Mouse (Mus musculus) liver, embryonic 11.5 days (tissue): ENCODE results near the gene Ddc. TPM values are rescaled to one million over a fixed set of nuclear protein-coding genes. Genes with fewer than 3 reads are reported as not detected.

Experiments
- ATAC-seq: fragments of 200-750 bp; cut with Nextera tagmentation; replicated peaks from 2 replicates; pipeline ENCODE4 v1.8.0; 2017; ENCODE audit warnings: moderate number of reproducible peaks, mild to moderate bottlenecking, moderate TSS enrichment, moderate library complexity; ENCODE audit not compliant: low FRiP score
- DNase-seq: peaks from one replicate; pipeline ENCODE4 v3.0.0-alpha.2; 2017; ENCODE audit warnings: low spot score
- H3K27ac ChIP-seq: fragments of 300-500 bp; sonication (generic); 2 replicates; pipeline ENCODE4 v1.5.1; 2014; ENCODE audit warnings: mild to moderate bottlenecking, low read depth, low read length, control low read depth
- H3K27me3 ChIP-seq: fragments of 300-500 bp; sonication (generic); replicated peaks from 2 replicates; pipeline ENCODE4 v1.6.1; 2014; ENCODE audit warnings: low read length, mixed read lengths; ENCODE audit not compliant: control insufficient read depth, insufficient read depth
- H3K36me3 ChIP-seq: fragments of 300-500 bp; sonication (generic); 2 replicates; pipeline ENCODE4 v1.6.1; 2014; ENCODE audit warnings: mild to moderate bottlenecking, low read length, moderate library complexity, mixed read lengths; ENCODE audit not compliant: control insufficient read depth, insufficient read depth
- H3K4me1 ChIP-seq: fragments of 300-500 bp; sonication (generic); replicated peaks from 2 replicates; pipeline ENCODE4 v1.6.1; 2014; ENCODE audit warnings: low read length, mixed read lengths; ENCODE audit not compliant: control insufficient read depth, insufficient read depth
- H3K4me2 ChIP-seq: fragments of 300-500 bp; sonication (generic); 2 replicates; pipeline ENCODE4 v1.6.1; 2014; ENCODE audit warnings: mild to moderate bottlenecking, control low read depth, moderate library complexity
- H3K4me3 ChIP-seq: fragments of 300-500 bp; sonication (generic); 2 replicates; pipeline ENCODE4 v1.5.1; 2014; ENCODE audit warnings: low read depth, low read length, control low read depth
- H3K9ac ChIP-seq: fragments of 300-500 bp; sonication (generic); 2 replicates; pipeline ENCODE4 v1.6.1; 2014; ENCODE audit warnings: low read depth, low read length, control low read depth
- H3K9me3 ChIP-seq: fragments of 300-500 bp; sonication (generic); 2 replicates; pipeline ENCODE4 v1.6.1; 2016; ENCODE audit warnings: low read length, inconsistent platforms, mixed read lengths; ENCODE audit not compliant: control insufficient read depth
- WGBS: fragments of 180-500 bp; shearing (Covaris S2); extraction: QIAGEN DNeasy Blood & Tissue Kit; methylation state at CpG from one replicate; pipeline ENCODE4 v1.1.7; 2014; 5-methylcytosine and 5-hydroxymethylcytosine counted together
- polyA plus RNA-seq: library from polyadenylated mRNA; unstranded; fragments of >200 nt; fragmentation: Nextera tagmentation; extraction: Ambion mirVana; gene quantifications from 2 replicates; pipeline ENCODE4 v1.2.1, GENCODE M21; 2014

Ddc gene
- polyA plus RNA-seq, 1 experiment from 2014 or later: 17.2 TPM

GRCm38 (mm10) chr11:11849513-11850311, 48.2 kb downstream of the Ddc start:
- Histone ChIP-seq H3K4me2 (no peak overlapping the region), H3K9ac (no peak overlapping the region), H3K27ac (no peak overlapping the region), H3K9me3 (no peaks in the 10 kb centered on the region), H3K4me3 (no peak overlapping the region), H3K4me1 (peaks cover 14% of the 10 kb centered on the region), H3K36me3 (no peaks in the 10 kb centered on the region), H3K27me3 (no peaks in the 10 kb centered on the region)
- ATAC-seq (no peak), DNase-seq (peak; percentile 15)
- 54% methylated on average over 13 of the region's 13 CpGs for WGBS

DNA sequence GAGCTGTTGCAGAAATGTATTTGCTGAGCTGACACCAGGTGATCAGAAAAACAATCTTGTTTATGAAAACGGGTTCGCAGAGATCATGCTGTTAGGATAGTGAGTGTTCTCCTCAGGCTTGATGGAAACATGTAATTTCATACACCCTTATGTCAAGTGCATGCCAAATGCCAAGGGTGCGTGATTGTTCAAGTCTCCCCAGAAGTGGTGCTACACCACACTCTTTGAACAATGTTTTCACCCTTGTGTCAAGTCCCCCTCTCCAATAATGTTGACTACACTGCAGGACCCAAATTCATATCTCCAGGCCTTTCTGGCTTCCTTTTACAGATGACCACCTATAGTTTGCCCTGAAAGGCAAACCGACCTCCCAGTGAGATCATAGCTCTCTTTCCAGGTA, 49.5 kb downstream of the Ddc start:
- 89% methylated on average over 4 of the region's 4 CpGs for WGBS
- Histone ChIP-seq H3K9me3 (no peaks in the 10 kb centered on the region), H3K4me1 (peaks cover 14% of the 10 kb centered on the region), H3K27me3 (no peaks in the 10 kb centered on the region), H3K36me3 (no peaks in the 10 kb centered on the region), H3K4me3 (no peak overlapping the region), H3K9ac (no peak overlapping the region), H3K4me2 (no peak overlapping the region), H3K27ac (no peak overlapping the region)
- no peak for ATAC-seq
- DNase-seq: peak; percentile 18

DNA sequence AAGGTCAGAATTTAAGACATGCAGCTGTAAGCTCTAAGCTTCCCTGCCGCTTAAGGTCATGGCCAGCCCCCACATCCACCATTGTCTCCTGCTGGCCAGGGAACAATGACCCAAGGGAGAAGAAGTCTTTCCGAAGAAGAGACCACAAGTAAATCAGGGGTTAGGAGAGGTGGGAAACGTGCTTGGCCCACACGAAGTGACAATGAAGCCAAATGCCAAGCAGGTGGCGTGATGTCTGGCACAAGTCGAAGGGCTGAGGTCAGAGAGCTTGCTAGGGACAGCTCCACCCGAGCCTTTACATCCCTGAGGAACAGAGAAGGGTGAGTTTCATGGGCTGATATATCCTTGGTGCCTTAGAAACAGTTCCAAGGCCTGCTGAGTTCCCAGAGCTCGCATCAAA, 52.9 kb downstream of the Ddc start:
- WGBS: 72% methylated on average over 8 of the region's 8 CpGs
- H3K27ac ChIP-seq: no peak overlapping the region

DNA sequence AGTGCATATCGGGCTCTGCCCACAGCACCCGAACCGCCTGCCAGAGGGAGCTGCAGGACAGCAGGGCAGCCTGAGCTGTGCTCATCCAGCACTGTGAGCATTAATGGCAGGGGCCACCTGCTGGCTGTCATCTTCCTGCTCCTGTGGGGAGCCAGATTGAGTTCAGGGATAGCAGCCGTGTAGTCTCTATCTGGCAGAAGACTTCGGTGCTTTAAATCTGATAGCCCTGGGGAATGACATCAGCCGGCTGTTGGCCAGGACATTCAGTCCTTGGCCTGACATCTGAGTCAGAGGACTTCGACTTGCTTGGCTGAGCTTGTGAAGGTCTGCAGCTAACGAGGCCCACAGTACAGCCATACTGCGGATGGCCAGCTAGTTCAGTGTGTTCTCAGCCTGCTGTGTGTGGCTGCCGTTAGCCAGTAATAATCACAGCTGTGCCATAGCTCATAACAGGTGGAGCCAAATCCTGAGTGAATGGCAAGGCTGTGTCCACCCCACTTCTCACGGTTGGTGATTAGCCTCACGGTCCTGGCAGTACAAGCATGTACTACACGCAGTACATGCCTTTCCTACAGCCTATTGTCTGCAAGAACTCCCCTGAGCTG, 53.5 kb downstream of the Ddc start:
- Histone ChIP-seq H3K27ac (no peak overlapping the region), H3K4me2 (no peak overlapping the region), H3K36me3 (no peaks in the 10 kb centered on the region), H3K4me3 (no peak overlapping the region), H3K9me3 (no peaks in the 10 kb centered on the region), H3K4me1 (peaks cover 28% of the 10 kb centered on the region), H3K9ac (no peak overlapping the region), H3K27me3 (no peaks in the 10 kb centered on the region)
- 64% methylated on average over 13 of the region's 13 CpGs for WGBS
- DNase-seq (peak; percentile 30), ATAC-seq (peak; percentile 43)

More for the DNA sequence above, 52.9 kb downstream of the Ddc start:
- ATAC-seq (no peak), DNase-seq (peak; percentile 24)
- H3K9me3 ChIP-seq: no peaks in the 10 kb centered on the region
- H3K36me3 ChIP-seq: no peaks in the 10 kb centered on the region
- H3K4me2 ChIP-seq: no peak overlapping the region
- peaks cover 25% of the 10 kb centered on the region for H3K4me1 ChIP-seq
- H3K4me3 ChIP-seq: no peak overlapping the region
- no peak overlapping the region for H3K9ac ChIP-seq
- no peaks in the 10 kb centered on the region for H3K27me3 ChIP-seq

DNA sequence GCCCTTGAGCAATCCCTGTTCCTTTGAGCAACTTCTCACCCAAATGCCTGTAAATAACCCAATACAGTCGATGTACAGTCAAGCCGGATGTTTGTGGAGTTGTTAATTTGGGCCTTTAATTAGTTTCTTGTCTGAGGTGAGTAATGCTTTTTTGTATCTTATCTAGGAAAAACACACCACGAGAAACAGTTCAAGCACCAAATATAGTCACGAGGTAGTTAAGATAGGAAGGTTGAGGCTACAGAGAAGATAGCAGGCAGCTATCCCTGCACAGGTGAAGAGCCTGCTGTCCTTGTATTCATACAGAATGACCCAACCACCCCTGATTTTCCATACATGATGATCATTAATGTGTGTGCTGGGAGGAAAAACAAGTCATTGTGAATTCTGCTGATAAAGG, 56.4 kb downstream of the Ddc start:
- 27% methylated on average over 4 of the region's 4 CpGs for WGBS
- DNase-seq (no peak), ATAC-seq (peak; percentile 74)
- H3K4me3 ChIP-seq: no peak overlapping the region
- no peaks in the 10 kb centered on the region for H3K9me3 ChIP-seq
- peak overlapping the region; percentile 16; the same call in 1 of the 2 replicates for H3K27ac ChIP-seq
- peak overlapping the region; percentile 1; the same call in 1 of the 2 replicates for H3K4me2 ChIP-seq
- H3K9ac ChIP-seq: no peak overlapping the region
- no peaks in the 10 kb centered on the region for H3K36me3 ChIP-seq
- peaks cover 49% of the 10 kb centered on the region for H3K4me1 ChIP-seq
- H3K27me3 ChIP-seq: no peaks in the 10 kb centered on the region

GRCm38 (mm10) chr11:11840746-11841145, 57.2 kb downstream of the Ddc start:
- Histone ChIP-seq H3K27me3 (no peaks in the 10 kb centered on the region), H3K9ac (no peak overlapping the region), H3K4me2 (no peak overlapping the region), H3K4me3 (no peak overlapping the region), H3K36me3 (no peaks in the 10 kb centered on the region), H3K9me3 (no peaks in the 10 kb centered on the region), H3K27ac (0 out of 2 replicates have a peak overlapping the region, but pooled peaks have one; percentile 11), H3K4me1 (peaks cover 57% of the 10 kb centered on the region)
- DNase-seq (no peak), ATAC-seq (no peak)
- 46% methylated on average over 2 of the region's 2 CpGs for WGBS

- H3K9ac ChIP-seq: no peak overlapping the region
- no peak overlapping the region for H3K4me2 ChIP-seq
- no peak for ATAC-seq
- 0 out of 2 replicates have a peak overlapping the region, but pooled peaks have one; percentile 16 for H3K27ac ChIP-seq
- 48% methylated on average over 7 of the region's 7 CpGs for WGBS
- no peaks in the 10 kb centered on the region for H3K27me3 ChIP-seq
- no peaks in the 10 kb centered on the region for H3K9me3 ChIP-seq
- H3K4me3 ChIP-seq: no peak overlapping the region
- H3K36me3 ChIP-seq: no peaks in the 10 kb centered on the region
- peak; percentile 29 for DNase-seq
- H3K4me1 ChIP-seq: peaks cover 63% of the 10 kb centered on the region
Measured at GRCm38 (mm10) chr11:11839874-11840273, 58.1 kb downstream of the Ddc start.

- no peaks in the 10 kb centered on the region for H3K27me3 ChIP-seq
- H3K27ac ChIP-seq: peak overlapping the region; percentile 74; the same call in 1 of the 2 replicates
- H3K4me2 ChIP-seq: peak overlapping the region; percentile 74
- WGBS: 56% methylated on average over 5 of the region's 5 CpGs
- H3K36me3 ChIP-seq: no peaks in the 10 kb centered on the region
- no peak overlapping the region for H3K4me3 ChIP-seq
- ATAC-seq (no peak), DNase-seq (no peak)
- H3K4me1 ChIP-seq: peaks cover 77% of the 10 kb centered on the region
- H3K9ac ChIP-seq: no peak overlapping the region
- no peaks in the 10 kb centered on the region for H3K9me3 ChIP-seq
Measured at GRCm38 (mm10) chr11:11837384-11837783, 60.6 kb downstream of the Ddc start.
